In genomic region chr3:40950601-40951201, GRCm38 (mm10) we compare ENCODE assay signal across 7 mouse cellular contexts. TPM values are rescaled to one million over a fixed set of nuclear protein-coding genes. Genes with fewer than 3 reads are reported as not detected.
DNase-seq lines count a peak whose midpoint lies in the region; ATAC-seq lines count a peak whose summit lies in the region.

No protein-coding gene starts in this region.

- ATAC-seq in forebrain, embryonic 15.5 days (replicated peaks), result peak; percentile 2; the same call in 1 of the 2 replicates
- ATAC-seq in hematopoietic stem cell, adult 5-6 weeks (replicated peaks in 1 of 2; ENCODE audit: insufficient read depth in 1 of 2, low FRiP score in 2 of 2, low TSS enrichment in 1 of 2, low read depth in 1 of 2, poor library complexity in 2 of 2, severe bottlenecking in 2 of 2), result peak; percentile 13 to 26; a peak in 3 of 4 replicates

- H3K36me3 ChIP-seq in forebrain, embryonic 15.5 days, result no peaks in the 10 kb centered on the region
- H3K36me3 ChIP-seq in macrophage (ENCODE audit: inconsistent target), result no peaks in the 10 kb centered on the region

- H3K4me3 ChIP-seq in forebrain, embryonic 15.5 days, result peak overlapping the region; percentile 82
- H3K4me3 ChIP-seq in macrophage (ENCODE audit: inconsistent target), result peak overlapping the region; percentile 93

- peak overlapping the region; percentile 58; the same call in 1 of the 2 replicates for H3K27ac ChIP-seq in forebrain, embryonic 15.5 days (replicated peaks)
- no peak overlapping the region for H3K27ac ChIP-seq in macrophage

- peak overlapping the region; percentile 51 for H3K9ac ChIP-seq in forebrain, embryonic 15.5 days (replicated peaks)

- H3K4me2 ChIP-seq in forebrain, embryonic 15.5 days (replicated peaks), result peak overlapping the region; percentile 99

- 0 out of 2 replicates have a peak, but pooled peaks cover 3% of the 10 kb centered on the region for H3K27me3 ChIP-seq in forebrain, embryonic 15.5 days

- H3K4me1 ChIP-seq in forebrain, embryonic 15.5 days, result peaks cover 17% of the 10 kb centered on the region

- WGBS in forebrain, embryonic 15.5 days, result under 1% methylated on average over 43 of the region's 43 CpGs
- WGBS in macrophage (ENCODE audit: missing documents), result 1% methylated on average over 42 of the region's 43 CpGs

- H3K79me2 ChIP-seq in macrophage (ENCODE audit: inconsistent target), result no peaks in the 10 kb centered on the region

- H3K9me3 ChIP-seq in forebrain, embryonic 15.5 days, result no peaks in the 10 kb centered on the region

- DNase-seq in R1 (ENCODE audit: low read depth, low spot score), result peak; percentile 62
- DNase-seq in cerebellum, adult 11 months, result peak; percentile 51
- DNase-seq in layer of hippocampus, postnatal 25 days (ENCODE audit: extremely low spot score in 1 of 2, low spot score in 1 of 2), result peak; percentile 21 to 40
- peak; percentile 20 for DNase-seq in retina, postnatal 7 days (ENCODE audit: low read depth, low spot score)

RNA-seq across cellular contexts. Expression of gene Larp1b, which starts 1.1 kb away (rescaled TPM):
- polyA plus RNA-seq in forebrain, embryonic 15.5 days (2015; fragmentation: Nextera tagmentation; extraction: Ambion mirVana), result 3.1 TPM in 2 replicates
- total RNA-seq in hematopoietic stem cell, adult 5-6 weeks (2017), result 18.8 and 20.3 TPM in 2 replicates
- total RNA-seq in layer of hippocampus, postnatal 25 days (2021), result 10 to 100 TPM; 14.7 to 14.9 TPM
- total RNA-seq in macrophage (2018; cell fraction: chromatin; rRNA removed), result 10 to 100 TPM in 16 of 26 experiments, 1 to 10 TPM in 10; 5.9 to 34.6 (median 10.4) TPM
- 10 to 100 TPM in 1 of 26 experiments, 1 to 10 TPM in 25; 4.1 to 10.7 (median 6.4) TPM for total RNA-seq in macrophage (2018; cell fraction: cytosol; rRNA removed)
- 10 to 100 TPM in 11 of 26 experiments, 1 to 10 TPM in 15; 4.8 to 22.8 (median 9.1) TPM for total RNA-seq in macrophage (2018; cell fraction: nucleus; rRNA removed)
- polyA plus RNA-seq in macrophage (2018), result 4.1 to 12.1 TPM (median 8.9 TPM) in 3 replicates

RNA-seq across cellular contexts. Expression of gene 1700034I23Rik, which starts 48.4 kb away (rescaled TPM):
- 0.42 and 0.52 TPM in 2 replicates for polyA plus RNA-seq in forebrain, embryonic 15.5 days (2015; fragmentation: Nextera tagmentation; extraction: Ambion mirVana)
- total RNA-seq in hematopoietic stem cell, adult 5-6 weeks (2017), result not detected in 2 replicates
- under 1 TPM; 0.15 to 0.31 TPM for total RNA-seq in layer of hippocampus, postnatal 25 days (2021)
- not detected for total RNA-seq in macrophage (2018; cell fraction: chromatin; rRNA removed)
- not detected for total RNA-seq in macrophage (2018; cell fraction: cytosol; rRNA removed)
- total RNA-seq in macrophage (2018; cell fraction: nucleus; rRNA removed), result not detected
- polyA plus RNA-seq in macrophage (2018), result not detected in 3 replicates
